Mouse (Mus musculus) retina, embryonic 14.5 days (tissue): Measurements from ENCODE around the gene Snx5.

Experiments
- DNase-seq: peaks from one replicate; pipeline ENCODE4 v3.0.0-alpha.2; 2015; ENCODE audit warnings: low spot score

Snx5 gene

DNA sequence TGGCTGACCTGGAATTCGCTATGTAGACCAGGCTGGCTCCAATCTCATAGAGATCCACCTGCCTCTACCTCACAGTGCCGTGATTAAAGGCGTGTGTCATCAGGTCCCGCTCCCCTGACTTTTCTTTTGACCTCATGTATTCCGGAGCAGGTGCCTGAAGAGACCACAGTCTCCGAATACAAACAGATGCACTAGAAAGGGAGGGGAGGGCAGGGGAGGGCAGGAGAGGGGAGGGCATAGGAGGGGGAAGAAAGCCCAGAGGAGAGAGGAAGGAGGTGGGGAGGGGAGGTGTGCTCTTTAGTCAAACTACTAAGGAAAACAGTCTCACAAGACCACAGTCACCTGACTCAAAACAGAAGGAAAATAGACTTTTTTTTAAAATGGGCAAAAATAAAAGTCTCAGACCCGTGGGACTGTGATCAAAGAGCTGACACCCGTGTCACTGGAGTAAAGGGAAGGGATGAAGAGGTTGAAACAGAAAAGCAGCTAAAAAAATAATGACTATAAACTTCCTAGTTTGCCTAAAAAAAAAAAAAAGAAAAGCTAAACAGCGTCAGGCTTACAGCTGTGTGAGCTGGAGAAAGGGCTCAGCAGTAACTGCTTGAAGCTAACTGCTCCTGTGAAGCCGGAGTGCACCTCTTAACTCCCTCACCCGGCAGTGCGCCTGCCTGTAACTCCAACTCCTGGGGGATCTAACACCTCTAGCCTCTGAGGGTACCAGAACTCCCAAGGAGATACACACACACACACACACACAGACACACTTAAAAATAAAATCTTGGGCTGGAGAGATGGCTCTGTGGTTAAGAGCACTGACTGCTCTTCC lies 42.0 kb downstream of the Snx5 start:
- no peak for DNase-seq

DNA sequence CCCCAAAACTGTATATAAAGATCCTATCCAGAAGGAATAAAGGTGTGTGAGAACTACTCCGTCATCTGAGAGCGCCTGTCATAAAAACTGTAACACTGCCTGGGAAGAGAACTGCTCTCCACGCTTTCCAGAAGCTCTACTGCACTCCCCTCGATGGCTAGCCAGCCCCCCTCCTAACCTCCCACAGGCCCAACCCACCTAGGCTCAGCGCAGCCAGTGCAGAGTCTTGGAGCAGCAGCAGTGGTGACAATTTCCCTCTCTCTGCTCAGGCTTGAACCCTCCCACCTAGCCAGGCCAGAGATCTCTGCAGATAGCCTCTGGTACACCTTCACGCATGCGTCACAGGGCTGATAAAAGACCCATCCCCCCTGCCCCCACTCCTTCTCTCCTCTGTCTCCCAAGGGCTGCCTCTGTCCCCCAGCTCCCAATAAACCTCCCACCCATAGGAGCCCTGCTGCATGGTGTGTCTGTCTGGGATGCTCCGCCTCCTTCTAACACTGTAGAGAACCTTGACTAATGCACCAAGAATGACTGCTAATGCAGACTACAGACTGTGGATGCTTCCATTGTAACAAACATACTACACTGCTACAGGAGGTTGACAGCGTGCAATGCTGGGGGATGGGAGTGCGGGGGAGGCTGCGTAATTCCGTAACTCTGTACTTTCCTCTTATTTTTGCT lies 43.7 kb downstream of the Snx5 start:
- DNase-seq, result no peak

DNA sequence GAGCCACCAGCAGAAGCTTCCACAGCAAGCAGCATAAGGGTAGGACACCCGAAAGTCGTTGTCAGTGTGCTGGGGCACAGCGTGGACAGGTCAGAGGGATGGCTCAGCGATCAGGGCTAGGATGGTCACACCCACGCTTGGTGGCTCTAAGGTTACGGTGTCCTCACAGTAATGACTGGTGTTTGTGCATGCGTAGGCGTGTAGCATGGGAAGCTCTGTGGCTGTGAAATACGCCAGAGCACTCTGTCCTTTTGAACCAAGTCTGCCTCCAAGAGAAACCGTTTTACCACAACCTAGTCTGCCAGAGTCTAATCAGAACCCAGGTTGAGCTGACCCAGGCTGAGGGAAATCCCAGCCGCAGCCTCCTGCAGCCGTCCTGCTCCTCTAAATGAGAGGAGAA lies 46.4 kb downstream of the Snx5 start:
- no peak for DNase-seq

DNA sequence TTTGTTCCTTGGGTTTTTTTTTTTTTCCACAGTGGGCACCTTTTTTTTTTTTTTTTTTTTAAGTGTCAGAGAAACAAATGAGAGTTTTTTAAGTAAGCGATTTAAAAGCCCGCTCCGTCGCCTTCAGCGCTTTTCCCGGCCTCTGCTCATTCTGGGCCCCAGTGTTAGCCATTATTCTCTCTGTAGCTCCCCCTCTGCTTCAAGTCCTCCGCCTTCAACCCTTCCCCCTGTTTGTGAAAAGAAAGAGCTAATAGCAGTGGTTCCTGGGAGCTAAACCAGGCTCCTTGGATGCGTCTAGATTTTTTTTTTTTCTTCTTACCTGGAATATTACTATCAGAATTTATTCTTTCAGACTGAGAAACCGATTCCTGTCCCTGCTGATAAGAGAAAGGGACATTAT lies 55.1 kb downstream of the Snx5 start:
- no peak for DNase-seq

DNA sequence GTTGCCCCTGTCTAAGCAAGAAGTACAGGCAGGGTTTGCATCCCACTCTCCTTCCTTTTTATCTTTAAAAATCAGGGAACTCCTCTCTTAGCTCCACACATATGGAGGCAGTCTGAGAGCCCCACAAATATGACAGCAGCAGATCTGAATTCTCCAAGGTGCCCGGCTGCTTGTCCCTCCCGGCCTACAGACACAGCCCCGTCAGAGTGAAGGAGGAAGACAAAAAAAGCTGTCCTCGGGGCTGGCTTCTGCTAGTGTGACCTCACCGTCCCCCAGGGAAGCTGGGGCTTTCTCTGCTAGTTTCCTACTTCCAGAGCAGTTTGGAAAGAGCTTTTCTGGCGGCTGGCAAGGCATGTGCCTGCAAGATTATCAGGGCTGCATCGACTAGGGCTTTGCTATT lies 55.5 kb downstream of the Snx5 start:
- DNase-seq, result peak; percentile 13

DNA sequence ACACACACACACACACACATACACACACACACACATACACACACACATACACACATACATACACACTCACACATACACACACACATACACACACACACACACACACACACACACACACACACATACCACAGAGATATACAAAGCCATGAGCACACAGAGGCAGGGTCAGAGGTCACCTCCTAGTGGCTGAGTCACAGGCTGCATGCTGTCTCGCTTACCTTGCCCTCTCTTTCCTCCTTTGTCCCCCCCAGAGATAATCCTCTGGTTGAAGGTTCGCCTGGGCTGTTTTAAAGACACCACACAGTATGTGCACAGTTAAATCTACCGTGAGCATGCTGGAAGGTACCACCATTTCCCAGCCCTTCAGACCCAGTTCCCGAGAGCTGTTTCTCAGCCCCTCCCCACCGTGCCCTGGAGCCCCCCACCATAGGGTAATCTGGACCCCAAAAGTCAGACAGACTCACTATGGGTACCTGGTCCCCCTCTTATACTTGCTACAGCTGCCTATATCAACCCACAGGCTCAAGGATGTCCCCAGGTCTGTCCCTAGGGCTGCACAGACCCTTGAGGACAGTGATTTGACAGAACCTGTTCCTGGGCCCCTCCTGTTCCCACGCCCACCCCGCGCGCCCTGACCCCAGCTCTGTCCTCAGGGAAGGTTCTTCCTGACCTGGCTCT lies 56.1 kb downstream of the Snx5 start:
- DNase-seq, result peak; percentile 23

DNA sequence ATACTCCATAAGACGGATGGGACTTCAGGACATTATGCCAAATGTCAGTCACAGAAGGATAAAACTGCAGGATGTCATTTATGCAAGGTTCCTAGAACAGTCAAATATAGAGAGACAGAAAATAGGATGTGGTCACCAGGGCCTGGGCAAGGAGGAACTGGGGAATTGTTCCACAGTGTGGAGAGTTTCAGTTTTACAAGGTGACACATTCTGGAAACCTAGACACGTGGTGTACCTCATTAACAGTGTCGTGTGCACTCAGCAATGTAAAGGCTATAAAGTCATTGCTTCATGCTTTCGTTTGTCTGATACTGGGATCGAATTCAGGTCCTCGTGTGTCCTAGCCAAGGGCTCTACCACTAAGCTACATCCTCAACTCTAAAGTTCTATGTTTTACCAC lies 56.9 kb downstream of the Snx5 start:
- DNase-seq, result no peak

DNA sequence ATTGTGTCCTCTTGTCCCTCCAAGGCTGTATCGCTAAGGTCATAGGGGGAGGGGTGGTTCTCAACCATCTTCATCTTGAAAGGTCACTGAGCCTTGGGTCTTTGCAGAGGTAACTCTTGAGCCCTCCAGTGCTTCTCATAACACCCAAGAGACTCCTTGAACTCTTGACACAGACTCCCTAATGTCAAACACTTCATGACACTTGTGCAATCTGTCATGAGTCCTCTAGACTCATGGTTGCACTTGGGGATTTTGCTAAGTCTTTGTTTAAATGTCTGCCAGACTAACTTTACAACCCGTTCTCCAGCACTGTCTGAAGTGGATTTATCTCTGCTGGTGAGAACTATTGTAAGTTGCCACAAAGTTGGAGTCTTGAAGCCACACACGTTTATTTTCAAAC lies 61.3 kb downstream of the Snx5 start:
- DNase-seq, result no peak

DNA sequence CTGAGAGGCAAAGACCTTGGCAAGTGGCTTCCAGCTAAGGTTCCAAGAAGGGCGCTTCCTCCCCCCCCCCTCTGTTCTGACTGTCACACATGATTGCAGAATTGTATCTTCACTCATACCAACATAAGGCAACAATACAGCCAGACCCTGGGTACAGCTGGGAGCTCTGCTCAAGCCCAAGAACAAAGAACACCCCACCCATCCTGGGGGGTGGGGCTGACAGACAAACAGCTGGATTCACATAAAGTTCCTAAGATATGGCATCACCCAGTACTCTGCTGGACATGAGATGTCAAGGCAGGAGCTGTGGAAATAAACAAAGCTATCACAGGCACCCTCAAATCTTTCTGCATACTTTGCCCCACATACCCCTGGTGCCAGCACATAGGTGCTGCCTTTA lies 63.3 kb downstream of the Snx5 start:
- no peak for DNase-seq

DNA sequence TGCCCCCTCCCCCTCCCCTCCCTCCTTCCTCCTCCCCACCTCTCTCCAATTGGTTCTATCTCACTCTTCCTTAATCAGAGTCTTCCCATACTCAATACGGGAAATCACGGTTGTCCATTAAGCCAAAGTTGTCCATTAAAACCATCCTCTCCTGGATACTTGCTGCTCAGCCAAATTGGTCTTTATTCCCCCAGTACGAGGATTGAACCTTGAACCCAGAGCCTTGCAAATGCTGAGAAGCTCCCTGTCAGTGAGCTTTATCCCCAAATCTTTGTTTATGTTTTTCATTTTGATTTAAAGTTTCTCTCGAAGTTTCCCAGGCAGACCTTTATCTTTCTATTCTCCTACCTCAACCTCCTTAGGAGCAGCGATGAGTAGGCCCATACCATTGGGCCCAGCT lies 67.7 kb downstream of the Snx5 start:
- DNase-seq, result no peak

DNA sequence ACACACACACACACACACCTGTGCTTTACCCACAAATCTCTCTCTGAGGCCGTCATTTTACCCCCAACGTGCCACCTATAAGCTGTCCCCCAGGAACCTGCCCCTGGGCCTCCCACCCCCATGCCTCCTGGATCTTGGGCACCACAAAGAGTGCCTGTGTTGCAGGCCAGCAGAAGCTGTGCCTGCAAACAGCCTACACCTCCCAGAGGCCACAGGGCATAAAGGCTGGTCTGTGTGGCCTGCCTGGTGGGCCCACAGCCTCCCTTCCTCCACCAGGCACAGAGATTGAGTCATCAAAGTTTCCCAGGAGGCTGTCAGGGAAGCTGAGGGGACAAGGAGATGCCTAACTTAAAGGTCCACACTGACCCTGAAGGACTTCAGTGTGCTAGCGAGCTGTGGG lies 68.1 kb downstream of the Snx5 start:
- no peak for DNase-seq

DNA sequence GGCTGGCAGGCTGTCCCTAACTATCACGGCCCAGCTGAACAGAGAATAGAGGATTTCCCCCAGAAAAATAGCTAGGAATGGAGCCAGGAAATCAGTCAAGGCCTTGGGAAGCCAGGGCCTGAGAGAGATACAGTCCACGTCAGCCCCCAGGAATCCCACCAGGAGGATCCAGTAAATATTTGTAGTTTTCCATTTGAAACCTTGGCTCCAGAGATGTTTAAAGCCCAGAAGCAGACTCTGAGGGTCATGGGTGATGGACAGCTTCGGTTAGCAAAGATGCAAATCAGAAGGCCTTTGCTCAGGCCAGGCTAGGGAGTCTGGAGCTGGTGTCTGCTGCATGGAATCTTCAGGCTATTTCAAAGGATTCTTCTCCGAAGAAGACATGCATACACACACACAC lies 68.6 kb downstream of the Snx5 start:
- DNase-seq, result no peak
